Mouse (Mus musculus) embryonic facial prominence, embryonic 11.5 days (tissue): ENCODE data around the gene Creb3l4. TPM values are rescaled to one million over a fixed set of nuclear protein-coding genes. Genes with fewer than 3 reads are reported as not detected.

Experiments used
- ATAC-seq: fragments of 200-750 bp; cut with Nextera tagmentation; replicated peaks from 2 replicates; pipeline ENCODE4 v1.8.0; 2017; ENCODE audit warnings: low read depth; ENCODE audit not compliant: insufficient number of reproducible peaks, low FRiP score, low TSS enrichment
- DNase-seq: peaks from one replicate; pipeline ENCODE4 v3.0.0-alpha.2; 2015; ENCODE audit warnings: low spot score
- H3K27ac ChIP-seq: fragments of 300-500 bp; sonication (generic); replicated peaks from 2 replicates; pipeline ENCODE4 v1.5.1; 2014; ENCODE audit warnings: mild to moderate bottlenecking, low read depth, low read length, control low read depth
- H3K27me3 ChIP-seq: fragments of 300-500 bp; sonication (generic); 2 replicates; pipeline ENCODE4 v1.6.1; 2014; ENCODE audit warnings: mild to moderate bottlenecking, low read length, moderate library complexity, mixed read lengths; ENCODE audit not compliant: control insufficient read depth, insufficient read depth
- H3K36me3 ChIP-seq: fragments of 300-500 bp; sonication (generic); replicated peaks from 2 replicates; pipeline ENCODE4 v1.6.1; 2014; ENCODE audit warnings: low read depth, mild to moderate bottlenecking, low read length, moderate library complexity, mixed read lengths; ENCODE audit not compliant: control insufficient read depth, insufficient read depth
- H3K4me1 ChIP-seq: fragments of 300-500 bp; sonication (generic); 2 replicates; pipeline ENCODE4 v1.6.1; 2014; ENCODE audit warnings: low read length, mixed read lengths; ENCODE audit not compliant: control insufficient read depth, insufficient read depth
- H3K4me2 ChIP-seq: fragments of 300-500 bp; sonication (generic); 2 replicates; pipeline ENCODE4 v1.6.1; 2014; ENCODE audit warnings: low read depth, mild to moderate bottlenecking, control low read depth, low read length, moderate library complexity
- H3K4me3 ChIP-seq: fragments of 300-500 bp; sonication (generic); 2 replicates; pipeline ENCODE4 v1.5.1; 2014; ENCODE audit warnings: low read depth, low read length, control low read depth
- H3K9ac ChIP-seq: fragments of 300-500 bp; sonication (generic); replicated peaks from 2 replicates; pipeline ENCODE4 v1.6.1; 2014; ENCODE audit warnings: mild to moderate bottlenecking, control low read depth, low read length
- H3K9me3 ChIP-seq: fragments of 300-500 bp; sonication (generic); replicated peaks from 2 replicates; pipeline ENCODE4 v1.6.1; 2016; ENCODE audit warnings: mild to moderate bottlenecking, low read length, inconsistent platforms, mixed read lengths; ENCODE audit not compliant: control insufficient read depth
- WGBS: fragments of 180-500 bp; shearing (Covaris S2); extraction: QIAGEN DNeasy Blood & Tissue Kit; methylation state at CpG from one replicate; pipeline ENCODE4 v1.1.7; 2014; 5-methylcytosine and 5-hydroxymethylcytosine counted together
- polyA plus RNA-seq: library from polyadenylated mRNA; unstranded; fragments of >200 nt; fragmentation: Nextera tagmentation; extraction: Ambion mirVana; gene quantifications from 2 replicates; pipeline ENCODE4 v1.2.1, GENCODE M21; 2014

Gene Creb3l4
- polyA plus RNA-seq, 1 experiment from 2014 or later: 7.7 TPM

DNA sequence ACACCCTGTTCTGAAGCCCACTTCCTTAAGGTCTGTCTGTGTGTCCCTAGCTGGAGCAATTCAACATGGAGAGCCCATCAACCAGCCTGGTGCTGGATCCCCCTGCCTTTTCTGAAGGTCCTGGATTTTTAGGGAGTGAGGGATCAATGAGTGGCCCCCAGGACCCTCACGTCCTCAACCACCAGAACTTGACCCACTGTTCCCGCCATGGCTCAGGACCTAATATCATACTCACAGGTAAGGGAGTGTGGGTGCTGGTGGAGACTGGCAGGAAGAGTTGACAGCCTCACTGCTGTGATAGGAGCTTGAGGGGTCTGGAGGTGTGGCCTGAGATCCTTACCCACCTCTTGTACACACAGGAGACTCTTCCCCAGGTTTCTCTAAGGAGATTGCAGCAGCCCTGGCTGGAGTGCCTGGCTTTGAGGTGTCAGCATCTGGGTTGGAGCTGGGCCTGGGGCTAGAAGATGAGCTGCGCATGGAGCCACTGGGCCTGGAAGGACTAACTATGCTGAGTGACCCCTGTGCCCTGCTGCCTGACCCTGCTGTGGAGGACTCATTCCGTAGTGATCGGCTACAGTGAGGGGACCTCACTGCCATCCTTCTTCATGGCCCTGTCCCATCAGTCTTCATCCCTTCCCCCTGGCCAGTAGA lies 19.9 kb upstream of the Creb3l4 start:
- peaks cover 8% of the 10 kb centered on the region; the same call in 1 of the 2 replicates for H3K36me3 ChIP-seq
- no peaks in the 10 kb centered on the region; the same call in 1 of the 2 replicates for H3K4me1 ChIP-seq
- no peaks in the 10 kb centered on the region for H3K9me3 ChIP-seq
- DNase-seq: no peak
- no peak overlapping the region for H3K4me3 ChIP-seq
- WGBS: 80% methylated on average over 5 of the region's 5 CpGs
- no peak overlapping the region for H3K4me2 ChIP-seq
- no peak for ATAC-seq
- H3K27me3 ChIP-seq: no peaks in the 10 kb centered on the region
- no peak overlapping the region for H3K9ac ChIP-seq
- H3K27ac ChIP-seq: no peak overlapping the region

DNA sequence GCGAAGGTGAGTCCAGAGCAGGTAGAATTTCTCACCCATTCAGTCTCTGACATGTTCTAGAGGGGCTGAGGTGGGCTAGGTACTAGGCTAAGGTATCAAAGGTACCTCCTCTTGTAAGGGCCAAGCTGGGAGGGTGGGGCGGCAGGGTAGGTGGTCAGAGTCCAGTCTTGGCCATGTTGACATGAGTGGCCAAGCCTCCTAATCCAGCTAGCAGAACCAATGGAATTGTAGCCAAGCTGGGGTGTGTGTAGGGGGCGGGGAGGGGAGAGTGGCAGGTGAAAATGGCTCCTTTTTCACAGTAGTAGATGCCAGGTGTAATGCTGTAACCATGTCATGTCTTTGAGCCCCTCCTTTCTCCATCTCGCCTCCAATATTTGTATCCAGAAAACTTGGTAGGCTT lies 15.2 kb upstream of the Creb3l4 start:
- DNase-seq (no peak), ATAC-seq (no peak)
- no peak overlapping the region for H3K4me3 ChIP-seq
- no peaks in the 10 kb centered on the region for H3K27me3 ChIP-seq
- no peak overlapping the region for H3K27ac ChIP-seq
- H3K4me1 ChIP-seq: peaks cover 5% of the 10 kb centered on the region; the same call in 1 of the 2 replicates
- WGBS: 92% methylated on average over 4 of the region's 4 CpGs
- H3K9ac ChIP-seq: no peak overlapping the region
- H3K4me2 ChIP-seq: no peak overlapping the region
- H3K9me3 ChIP-seq: no peaks in the 10 kb centered on the region
- H3K36me3 ChIP-seq: peaks cover 8% of the 10 kb centered on the region; the same call in 1 of the 2 replicates

DNA sequence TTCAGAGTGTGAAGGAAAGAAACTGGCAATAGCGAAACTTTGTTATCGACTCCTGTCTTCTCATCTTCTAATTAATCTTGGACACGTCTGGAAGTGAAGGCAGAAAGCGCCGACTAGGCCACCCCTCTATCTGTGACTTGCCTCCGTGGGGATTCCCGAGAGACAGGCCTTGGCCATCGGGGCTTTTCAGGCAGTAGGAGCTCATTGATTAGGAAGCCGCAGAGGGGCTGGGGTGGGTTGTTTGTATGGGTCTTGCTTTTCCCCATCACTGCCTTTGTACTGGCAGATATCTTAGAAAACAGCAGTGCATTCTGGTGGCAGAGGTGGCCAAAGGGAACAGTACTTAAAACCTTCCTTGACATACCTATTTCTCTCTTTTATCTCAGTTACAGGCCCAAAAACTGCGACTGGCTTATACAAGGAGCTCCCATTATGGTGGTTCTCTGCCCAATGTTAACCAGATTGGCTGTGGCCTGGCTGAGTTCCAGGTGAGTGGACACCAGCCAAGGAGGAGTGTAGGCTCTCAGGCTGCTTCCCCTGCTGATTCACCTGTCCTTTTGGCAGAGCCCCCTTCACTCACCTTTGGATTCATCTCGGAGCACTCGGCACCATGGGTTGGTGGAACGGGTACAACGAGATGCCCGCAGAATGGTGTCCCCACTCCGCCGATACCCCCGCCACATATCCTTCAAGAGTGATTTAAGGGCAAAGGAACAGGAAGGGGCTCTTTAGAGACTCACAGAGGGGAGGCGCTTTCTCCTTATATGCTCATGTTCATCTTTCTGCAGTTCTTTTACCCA lies 13.6 kb upstream of the Creb3l4 start:
- ATAC-seq: no peak
- no peak overlapping the region for H3K9ac ChIP-seq
- no peak overlapping the region for H3K27ac ChIP-seq
- H3K9me3 ChIP-seq: no peaks in the 10 kb centered on the region
- no peak overlapping the region for H3K4me3 ChIP-seq
- DNase-seq: no peak
- 94% methylated on average over 19 of the region's 19 CpGs for WGBS
- H3K27me3 ChIP-seq: no peaks in the 10 kb centered on the region
- H3K4me2 ChIP-seq: no peak overlapping the region
- peaks cover 5% of the 10 kb centered on the region; the same call in 1 of the 2 replicates for H3K4me1 ChIP-seq
- H3K36me3 ChIP-seq: peaks cover 4% of the 10 kb centered on the region; the same call in 1 of the 2 replicates

DNA sequence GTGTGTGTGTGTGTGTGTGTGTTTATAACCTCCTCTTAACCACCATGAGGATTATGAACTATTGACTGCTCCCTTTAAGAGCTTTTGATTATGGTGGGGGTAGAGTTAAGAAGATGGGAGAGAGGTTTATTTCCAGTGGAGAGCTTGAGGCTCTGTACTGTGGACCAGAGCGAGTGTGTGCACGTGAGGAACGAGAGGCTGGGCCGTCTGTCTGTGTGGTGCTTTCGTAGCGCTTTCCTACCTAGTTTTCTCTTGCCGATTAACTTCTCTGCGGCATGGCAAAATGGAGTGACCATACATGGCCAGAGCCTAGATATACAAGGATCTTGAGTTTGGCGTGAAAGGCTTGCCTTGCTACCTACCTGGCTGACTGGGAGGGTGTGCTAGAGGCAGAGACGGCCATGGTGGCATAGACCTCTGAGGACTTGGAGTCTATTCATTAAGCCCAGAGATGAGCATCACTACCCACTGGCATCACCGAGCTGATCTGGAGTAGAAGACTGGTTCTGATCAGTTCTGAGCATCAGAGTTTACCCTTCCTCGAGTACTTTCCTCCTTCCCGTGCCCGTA lies 12.6 kb upstream of the Creb3l4 start:
- Histone ChIP-seq H3K4me2 (no peak overlapping the region), H3K4me1 (peaks cover 5% of the 10 kb centered on the region; the same call in 1 of the 2 replicates), H3K9me3 (no peaks in the 10 kb centered on the region), H3K4me3 (no peak overlapping the region), H3K9ac (no peak overlapping the region), H3K27me3 (no peaks in the 10 kb centered on the region), H3K27ac (no peak overlapping the region), H3K36me3 (peaks cover 4% of the 10 kb centered on the region; the same call in 1 of the 2 replicates)
- 92% methylated on average over 14 of the region's 14 CpGs for WGBS
- no peak for DNase-seq
- no peak for ATAC-seq

DNA sequence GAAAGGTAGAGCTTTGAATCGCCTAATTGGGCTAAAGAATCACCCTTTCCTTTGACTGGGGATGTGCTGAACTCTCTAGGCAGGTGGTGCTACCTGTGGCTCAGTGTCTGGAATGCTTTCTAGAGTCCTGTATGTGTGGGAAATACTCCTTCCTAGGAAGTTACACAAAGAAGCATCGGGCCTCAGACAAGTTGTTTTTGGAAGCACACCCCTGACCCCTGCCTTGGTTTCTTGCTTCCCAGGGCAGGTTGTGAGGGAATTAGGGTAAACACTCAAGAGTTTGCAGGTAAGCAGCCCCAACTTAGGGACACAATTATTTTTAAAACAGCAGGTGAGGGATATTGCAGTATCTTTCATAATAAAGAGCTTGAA lies 11.9 kb upstream of the Creb3l4 start:
- peak overlapping the region; percentile 84 for H3K4me2 ChIP-seq
- H3K9ac ChIP-seq: peak overlapping the region; percentile 84
- DNase-seq: no peak
- no peak overlapping the region for H3K27ac ChIP-seq
- peaks cover 5% of the 10 kb centered on the region; the same call in 1 of the 2 replicates for H3K4me1 ChIP-seq
- WGBS: 17% methylated on average over 2 of the region's 2 CpGs
- H3K36me3 ChIP-seq: 0 out of 2 replicates have a peak, but pooled peaks cover 2% of the 10 kb centered on the region
- H3K4me3 ChIP-seq: peak overlapping the region; percentile 78
- H3K27me3 ChIP-seq: no peaks in the 10 kb centered on the region
- no peak for ATAC-seq
- H3K9me3 ChIP-seq: no peaks in the 10 kb centered on the region

DNA sequence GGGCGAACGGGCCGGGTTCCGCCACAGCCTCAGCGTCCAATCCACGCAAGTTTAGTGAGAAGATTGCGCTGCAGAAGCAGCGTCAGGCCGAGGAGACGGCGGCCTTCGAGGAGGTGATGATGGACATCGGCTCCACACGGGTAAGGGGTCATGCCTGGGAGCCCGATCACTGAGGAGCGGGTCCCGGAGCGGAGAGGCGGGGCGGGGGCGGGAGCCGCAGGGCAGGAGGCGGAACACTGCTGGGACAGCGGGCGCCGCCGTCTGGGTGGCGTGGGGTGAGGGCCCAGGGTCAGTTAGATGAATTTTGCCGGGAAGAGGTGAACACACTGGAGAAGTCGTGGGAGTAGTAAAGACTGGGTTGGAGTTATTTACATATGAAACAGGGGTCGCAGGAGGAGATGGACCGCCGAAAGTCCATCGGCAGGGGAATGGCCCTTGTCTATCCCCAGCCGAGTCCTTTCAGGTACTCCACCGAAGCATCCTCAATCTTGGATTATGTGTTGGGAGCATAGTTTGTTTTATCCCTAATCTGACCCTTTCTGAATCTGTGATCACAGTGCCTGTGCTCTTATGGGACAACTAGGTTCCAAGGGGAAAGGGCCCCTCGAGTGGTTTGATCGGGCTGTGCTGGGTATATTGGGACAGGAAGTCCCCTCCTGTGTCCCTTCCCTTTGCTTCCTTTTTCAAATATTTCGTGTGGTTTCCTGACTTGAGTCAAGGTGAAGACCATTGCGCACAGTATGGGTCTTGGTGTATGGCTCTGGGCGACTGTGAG lies 11.3 kb upstream of the Creb3l4 start:
- DNase-seq (peak; percentile 54), ATAC-seq (peak; percentile 60)
- WGBS: under 1% methylated on average over 41 of the region's 41 CpGs

DNA sequence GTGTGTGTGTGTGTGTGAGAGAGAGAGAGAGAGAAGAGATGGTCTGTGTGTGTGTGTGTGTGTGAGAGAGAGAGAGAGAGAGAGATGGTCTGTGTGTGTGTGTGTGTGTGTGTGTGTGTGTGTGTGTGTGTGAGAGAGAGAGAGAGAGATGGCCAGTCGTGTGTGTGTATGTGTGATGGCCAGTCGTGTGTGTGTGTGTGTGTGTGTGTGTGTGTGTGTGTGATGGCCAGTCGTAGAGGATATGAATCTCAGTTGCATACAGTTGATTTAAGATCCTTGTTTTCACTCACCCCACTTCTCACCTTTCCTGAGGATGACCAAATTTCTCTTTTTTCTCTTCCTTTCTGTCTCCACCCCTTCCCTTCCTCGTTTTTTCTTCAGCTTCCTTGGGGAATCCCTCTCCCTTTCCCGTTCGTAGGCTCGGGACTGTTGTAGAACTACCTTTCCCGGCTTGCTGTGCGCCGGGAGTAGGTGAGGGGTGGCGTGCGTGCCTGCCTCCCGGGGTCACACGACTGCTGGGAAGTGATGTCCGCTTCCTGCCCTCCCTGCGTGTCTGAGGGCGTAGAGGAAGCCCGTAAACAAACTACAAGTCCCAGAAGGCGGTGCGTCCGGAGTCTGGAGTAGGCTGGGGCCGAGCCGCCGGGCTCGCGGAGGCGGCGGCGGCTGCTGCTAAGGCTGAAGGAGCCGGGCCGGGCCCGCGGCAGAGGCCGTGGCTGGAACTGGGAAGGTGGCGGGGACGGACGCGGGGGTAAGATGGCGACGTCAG lies 10.5 kb upstream of the Creb3l4 start, which contains the start of gene Crtc2:
Gene Crtc2, plus strand, starts transcription at position 511 of the 766 bp plus-strand sequence.
- ATAC-seq (peak; percentile 97), DNase-seq (peak; percentile 98)
- Histone ChIP-seq H3K27me3 (no peaks in the 10 kb centered on the region), H3K4me1 (peaks cover 5% of the 10 kb centered on the region; the same call in 1 of the 2 replicates), H3K36me3 (no peaks in the 10 kb centered on the region), H3K27ac (0 out of 2 replicates have a peak within 1 kb of the TSS, but pooled peaks have one; percentile 8), H3K4me2 (peak within 1 kb of the TSS; percentile 84), H3K4me3 (peak within 1 kb of the TSS; percentile 78), H3K9me3 (no peaks in the 10 kb centered on the region), H3K9ac (peak within 1 kb of the TSS; percentile 84)
- WGBS: 2% methylated on average over 40 of the region's 40 CpGs

More for the DNA sequence above, 11.3 kb upstream of the Creb3l4 start:
- no peaks in the 10 kb centered on the region for H3K9me3 ChIP-seq
- 0 out of 2 replicates have a peak, but pooled peaks cover 2% of the 10 kb centered on the region for H3K36me3 ChIP-seq
- H3K27ac ChIP-seq: 0 out of 2 replicates have a peak overlapping the region, but pooled peaks have one; percentile 8
- H3K4me3 ChIP-seq: peak overlapping the region; percentile 78
- peak overlapping the region; percentile 84 for H3K4me2 ChIP-seq
- peaks cover 5% of the 10 kb centered on the region; the same call in 1 of the 2 replicates for H3K4me1 ChIP-seq
- no peaks in the 10 kb centered on the region for H3K27me3 ChIP-seq
- H3K9ac ChIP-seq: peak overlapping the region; percentile 84
